In the genomic region with DNA sequence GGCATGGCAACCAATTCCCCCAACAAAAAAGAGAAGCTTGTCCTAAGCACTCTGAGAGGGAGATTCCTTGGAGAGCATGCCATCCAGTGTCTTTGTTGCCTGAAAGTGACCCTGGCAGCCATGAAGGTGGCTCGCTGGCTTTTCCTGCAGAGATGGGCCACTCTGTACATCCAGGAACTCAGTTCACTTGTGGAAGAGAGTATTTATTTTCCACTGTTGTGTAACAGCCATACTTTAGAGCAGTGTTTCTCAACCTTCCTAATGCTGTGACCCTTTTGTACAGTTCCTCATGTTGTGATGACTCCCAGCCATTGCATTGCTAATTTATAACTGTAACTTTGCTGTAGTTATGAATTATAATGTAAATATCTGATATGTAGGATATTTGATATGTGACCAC, we compare ENCODE assay signal across 34 mouse cellular contexts. TPM values are rescaled to one million over a fixed set of nuclear protein-coding genes. Genes with fewer than 3 reads are reported as not detected.
DNase-seq lines count a peak whose midpoint lies in the region; ATAC-seq and TF ChIP-seq lines count a peak whose summit lies in the region.
"Had no signal": no experiment of that assay in that cellular context is flagged by ENCODE, and none has a peak within 500 bp of the region (broad histone marks: within the 10 kb centered on the region; RNA-seq: fewer than 3 reads in every experiment).

No protein-coding gene starts in this region.

- H3K4me3 ChIP-seq in bone marrow macrophage, adult 2 months (ENCODE audit: insufficient read depth, low read length), result no peak overlapping the region
- peak overlapping the region; percentile 11; the same call in 1 of the 2 replicates for H3K4me3 ChIP-seq in small intestine, adult 2 months (ENCODE audit: low read depth, low read length)
- H3K4me3 ChIP-seq in forebrain, postnatal 0 days (ENCODE audit: low read depth, low read length), result no peak overlapping the region
- no peak overlapping the region for H3K4me3 ChIP-seq in forebrain, embryonic 10.5 days
- H3K4me3 ChIP-seq: embryonic facial prominence, embryonic 10.5 days; embryonic facial prominence, embryonic 13.5 days; erythroblast, embryonic 14.5 days; forebrain, embryonic 13.5 days; gastrocnemius, adult 2 months; heart, embryonic 12.5 days; heart, embryonic 15.5 days had no signal

- peaks cover 4% of the 10 kb centered on the region; the same call in 1 of the 2 replicates for H3K36me3 ChIP-seq in small intestine, adult 2 months (ENCODE audit: control insufficient read depth, insufficient read depth, low read length)
- no peaks in the 10 kb centered on the region for H3K36me3 ChIP-seq in forebrain, postnatal 0 days (ENCODE audit: insufficient read depth)
- H3K36me3 ChIP-seq in forebrain, embryonic 10.5 days (replicated peaks), result no peaks in the 10 kb centered on the region
- H3K36me3 ChIP-seq: embryonic facial prominence, embryonic 10.5 days; embryonic facial prominence, embryonic 13.5 days; heart, embryonic 12.5 days; heart, embryonic 15.5 days had no signal

- DNase-seq in lung, postnatal 36 days, result peak; percentile 10
- DNase-seq in lung, postnatal 4 days, result no peak
- DNase-seq in forebrain, postnatal 0 days, result no peak
- DNase-seq in urinary bladder, adult 2 months (ENCODE audit: low spot score), result no peak
- DNase-seq in forebrain, embryonic 10.5 days (ENCODE audit: extremely low spot score, low spot score), result no peak
- DNase-seq: adrenal gland, adult 8-10 months; adrenal gland, postnatal 25 days; cerebellum, adult 11 months; cerebellum, adult 2 months; cerebellum, adult 9-11 months; cerebellum, postnatal 25 days; gastrocnemius, adult 2 months; gastrocnemius, postnatal 14 days; heart, adult 18-20 months; heart, postnatal 10 days; heart, postnatal 36 days had no signal

- ATAC-seq in megakaryocyte progenitor cell, adult 5-6 weeks (replicated peaks; ENCODE audit: poor library complexity), result peak; percentile 71
- no peak for ATAC-seq in forebrain, postnatal 0 days
- ATAC-seq: activated CD4-positive, CD25-positive, alpha-beta regulatory T cell, adult 4 months; forebrain, embryonic 13.5 days; forebrain, embryonic 16.5 days; hindbrain, postnatal 0 days had no signal

- peaks cover 37% of the 10 kb centered on the region for H3K4me1 ChIP-seq in bone marrow macrophage, adult 2 months (ENCODE audit: control insufficient read depth, insufficient read depth, low read length)
- H3K4me1 ChIP-seq in small intestine, adult 2 months (ENCODE audit: control insufficient read depth, insufficient read depth, insufficient read length, low read length), result peaks cover 26% of the 10 kb centered on the region; the same call in 1 of the 2 replicates
- no peaks in the 10 kb centered on the region for H3K4me1 ChIP-seq in forebrain, postnatal 0 days (ENCODE audit: insufficient read depth)
- H3K4me1 ChIP-seq in forebrain, embryonic 10.5 days, result no peaks in the 10 kb centered on the region
- H3K4me1 ChIP-seq: embryonic facial prominence, embryonic 10.5 days; embryonic facial prominence, embryonic 13.5 days; forebrain, embryonic 13.5 days; heart, embryonic 12.5 days; heart, embryonic 15.5 days had no signal

- H3K9ac ChIP-seq in forebrain, postnatal 0 days, result no peak overlapping the region
- H3K9ac ChIP-seq: embryonic facial prominence, embryonic 13.5 days; forebrain, embryonic 13.5 days; heart, embryonic 12.5 days; heart, embryonic 15.5 days; hindbrain, embryonic 14.5 days had no signal

- peak overlapping the region; percentile 23; the same call in 1 of the 2 replicates for H3K27ac ChIP-seq in bone marrow macrophage, adult 2 months (ENCODE audit: insufficient read depth, low read depth, low read length)
- no peak overlapping the region for H3K27ac ChIP-seq in small intestine, adult 2 months (ENCODE audit: insufficient read depth, low read depth, low read length)
- no peak overlapping the region for H3K27ac ChIP-seq in forebrain, postnatal 0 days (ENCODE audit: low read depth, low read length)
- H3K27ac ChIP-seq in forebrain, embryonic 10.5 days, result no peak overlapping the region
- H3K27ac ChIP-seq: embryonic facial prominence, embryonic 10.5 days; embryonic facial prominence, embryonic 13.5 days; forebrain, embryonic 13.5 days; gastrocnemius, adult 2 months; heart, embryonic 15.5 days; hindbrain, embryonic 14.5 days; hindbrain, postnatal 0 days had no signal

- 90% methylated on average over 1 of the region's 1 CpGs for WGBS in small intestine, adult 2 months
- 56% methylated on average over 1 of the region's 1 CpGs for WGBS in forebrain, postnatal 0 days
- WGBS in forebrain, embryonic 10.5 days, result 83% methylated on average over 1 of the region's 1 CpGs

- TF ChIP-seq CTCF in bone marrow macrophage, adult 2 months (IDR thresholded peaks at IDR 0.05; ENCODE audit: low read depth, low read length), result no peak
- TF ChIP-seq CTCF in small intestine, adult 2 months (IDR thresholded peaks at IDR 0.05; ENCODE audit: extremely low read depth, insufficient read length, insufficient replicate concordance, low read depth, low read length), result no peak
- TF ChIP-seq CTCF in forebrain, postnatal 0 days (IDR thresholded peaks at IDR 0.05; ENCODE audit: low read depth), result no peak

- TF ChIP-seq POLR2A in bone marrow macrophage, adult 2 months (IDR thresholded peaks at IDR 0.05; ENCODE audit: borderline replicate concordance, low read depth, low read length), result no peak
- no peak for TF ChIP-seq POLR2A in small intestine, adult 2 months (IDR thresholded peaks at IDR 0.05; ENCODE audit: low read depth, low read length)

- H3K27me3 ChIP-seq in small intestine, adult 2 months (ENCODE audit: control insufficient read depth, insufficient read depth, low read length), result no peaks in the 10 kb centered on the region
- no peaks in the 10 kb centered on the region for H3K27me3 ChIP-seq in forebrain, postnatal 0 days (ENCODE audit: insufficient read depth, low read length)
- H3K27me3 ChIP-seq in forebrain, embryonic 10.5 days (ENCODE audit: poor library complexity, severe bottlenecking), result no peaks in the 10 kb centered on the region
- H3K27me3 ChIP-seq: embryonic facial prominence, embryonic 13.5 days; forebrain, embryonic 13.5 days; heart, embryonic 12.5 days; heart, embryonic 15.5 days had no signal

- no peak overlapping the region for H3K4me2 ChIP-seq in forebrain, postnatal 0 days (ENCODE audit: low read depth)
- H3K4me2 ChIP-seq: embryonic facial prominence, embryonic 13.5 days; forebrain, embryonic 13.5 days; heart, embryonic 12.5 days; heart, embryonic 15.5 days; hindbrain, embryonic 14.5 days had no signal

- H3K9me3 ChIP-seq in forebrain, postnatal 0 days (ENCODE audit: low read length), result no peaks in the 10 kb centered on the region
- H3K9me3 ChIP-seq in forebrain, embryonic 10.5 days, result no peaks in the 10 kb centered on the region
- H3K9me3 ChIP-seq: embryonic facial prominence, embryonic 10.5 days; embryonic facial prominence, embryonic 13.5 days; forebrain, embryonic 13.5 days; heart, embryonic 12.5 days; heart, embryonic 15.5 days had no signal

RNA-seq across cellular contexts. Expression of gene Ceacam18, which starts 2.6 kb away (rescaled TPM):
- not detected in 2 replicates for polyA plus RNA-seq in bone marrow macrophage, adult 2 months (2012; ENCODE audit: insufficient read depth, insufficient read length, missing spikeins)
- not detected in 2 replicates for total RNA-seq in megakaryocyte progenitor cell, adult 5-6 weeks (2015)
- total RNA-seq in megakaryocyte progenitor cell, adult 5-6 weeks (2017), result not detected in 2 replicates
- 42.7 and 57.8 TPM in 2 replicates for polyA plus RNA-seq in small intestine, adult 2 months (2012; rRNA removed)
- 0.15 TPM in 1 of 2 replicates, not detected in the other for total RNA-seq in forebrain, postnatal 0 days (2014; rRNA removed)
- polyA plus RNA-seq in forebrain, postnatal 0 days (2015; fragmentation: Nextera tagmentation; extraction: Ambion mirVana), result not detected in 2 replicates
- polyA plus RNA-seq in urinary bladder, adult 2 months (2012; rRNA removed), result not detected in 2 replicates
- not detected in 2 replicates for polyA plus RNA-seq in forebrain, embryonic 10.5 days (2016; fragmentation: Nextera tagmentation; extraction: Ambion mirVana)
- total RNA-seq: adrenal gland, postnatal 25 days; common myeloid progenitor, adult 5-6 weeks; ES-E14; gastrocnemius, adult 2 months; gastrocnemius, postnatal 14 days; gastrocnemius, postnatal 4 days; heart, adult 18-20 months; heart, postnatal 10 days; heart, postnatal 36 days; hindbrain, postnatal 0 days had no signal
- polyA plus RNA-seq: activated CD4-positive, CD25-positive, alpha-beta regulatory T cell, adult 4 months; embryonic facial prominence, embryonic 10.5 days; embryonic facial prominence, embryonic 13.5 days; erythroblast, embryonic 14.5 days; forebrain, embryonic 13.5 days; forebrain, embryonic 16.5 days; frontal cortex, adult 2 months; heart, embryonic 12.5 days; heart, embryonic 15.5 days; hindbrain, embryonic 11.5 days; hindbrain, embryonic 14.5 days had no signal

RNA-seq across cellular contexts. Expression of gene Siglece, which starts 22.8 kb away (rescaled TPM):
- polyA plus RNA-seq in bone marrow macrophage, adult 2 months (2012; ENCODE audit: insufficient read depth, insufficient read length, missing spikeins), result 41.5 and 47.6 TPM in 2 replicates
- 7.2 and 13.1 TPM in 2 replicates for total RNA-seq in megakaryocyte progenitor cell, adult 5-6 weeks (2015)
- total RNA-seq in megakaryocyte progenitor cell, adult 5-6 weeks (2017), result 7.2 and 8.9 TPM in 2 replicates
- 2.2 and 3.0 TPM in 2 replicates for polyA plus RNA-seq in small intestine, adult 2 months (2012; rRNA removed)
- total RNA-seq in forebrain, postnatal 0 days (2014; rRNA removed), result 1.2 TPM in 1 of 2 replicates, not detected in the other
- 0.31 and 0.64 TPM in 2 replicates for polyA plus RNA-seq in forebrain, postnatal 0 days (2015; fragmentation: Nextera tagmentation; extraction: Ambion mirVana)
- 1.4 and 2.3 TPM in 2 replicates for polyA plus RNA-seq in urinary bladder, adult 2 months (2012; rRNA removed)
- 0.21 and 0.22 TPM in 2 replicates for polyA plus RNA-seq in forebrain, embryonic 10.5 days (2016; fragmentation: Nextera tagmentation; extraction: Ambion mirVana)
- total RNA-seq: ES-E14; hindbrain, postnatal 0 days had no signal
- polyA plus RNA-seq: erythroblast, embryonic 14.5 days had no signal

RNA-seq across cellular contexts. Expression of gene Zfp819, which starts 30.1 kb away (rescaled TPM):
- not detected in 2 replicates for polyA plus RNA-seq in bone marrow macrophage, adult 2 months (2012; ENCODE audit: insufficient read depth, insufficient read length, missing spikeins)
- total RNA-seq in megakaryocyte progenitor cell, adult 5-6 weeks (2015), result 0.96 and 1.8 TPM in 2 replicates
- total RNA-seq in megakaryocyte progenitor cell, adult 5-6 weeks (2017), result 0.91 and 2.2 TPM in 2 replicates
- 0.05 TPM in 1 of 2 replicates, not detected in the other for polyA plus RNA-seq in small intestine, adult 2 months (2012; rRNA removed)
- 0.33 and 0.85 TPM in 2 replicates for total RNA-seq in forebrain, postnatal 0 days (2014; rRNA removed)
- 0.23 TPM in 2 replicates for polyA plus RNA-seq in forebrain, postnatal 0 days (2015; fragmentation: Nextera tagmentation; extraction: Ambion mirVana)
- 0.03 TPM in 1 of 2 replicates, not detected in the other for polyA plus RNA-seq in urinary bladder, adult 2 months (2012; rRNA removed)
- 1.5 and 2.3 TPM in 2 replicates for polyA plus RNA-seq in forebrain, embryonic 10.5 days (2016; fragmentation: Nextera tagmentation; extraction: Ambion mirVana)
- total RNA-seq: adrenal gland, adult 8-10 months; adrenal gland, postnatal 25 days; gastrocnemius, adult 2 months; gastrocnemius, postnatal 14 days; gastrocnemius, postnatal 4 days; heart, adult 18-20 months; heart, postnatal 10 days; heart, postnatal 36 days had no signal
- polyA plus RNA-seq: embryonic facial prominence, embryonic 13.5 days; heart, embryonic 12.5 days; heart, embryonic 15.5 days had no signal

RNA-seq across cellular contexts. Expression of gene Ctu1, which starts 34.7 kb away (rescaled TPM):
- 4.7 and 7.7 TPM in 2 replicates for polyA plus RNA-seq in bone marrow macrophage, adult 2 months (2012; ENCODE audit: insufficient read depth, insufficient read length, missing spikeins)
- 7.1 and 7.5 TPM in 2 replicates for total RNA-seq in megakaryocyte progenitor cell, adult 5-6 weeks (2015)
- total RNA-seq in megakaryocyte progenitor cell, adult 5-6 weeks (2017), result 5.4 and 6.1 TPM in 2 replicates
- polyA plus RNA-seq in small intestine, adult 2 months (2012; rRNA removed), result 7.6 and 9.7 TPM in 2 replicates
- total RNA-seq in forebrain, postnatal 0 days (2014; rRNA removed), result 36.9 and 40.3 TPM in 2 replicates
- 22.5 and 22.9 TPM in 2 replicates for polyA plus RNA-seq in forebrain, postnatal 0 days (2015; fragmentation: Nextera tagmentation; extraction: Ambion mirVana)
- 9.7 and 10.2 TPM in 2 replicates for polyA plus RNA-seq in urinary bladder, adult 2 months (2012; rRNA removed)
- 15.7 and 18.4 TPM in 2 replicates for polyA plus RNA-seq in forebrain, embryonic 10.5 days (2016; fragmentation: Nextera tagmentation; extraction: Ambion mirVana)

RNA-seq across cellular contexts. Expression of gene Klk14, which starts 53.1 kb away (rescaled TPM):
- not detected in 2 replicates for polyA plus RNA-seq in bone marrow macrophage, adult 2 months (2012; ENCODE audit: insufficient read depth, insufficient read length, missing spikeins)
- not detected in 2 replicates for total RNA-seq in megakaryocyte progenitor cell, adult 5-6 weeks (2015)
- total RNA-seq in megakaryocyte progenitor cell, adult 5-6 weeks (2017), result not detected in 2 replicates
- polyA plus RNA-seq in small intestine, adult 2 months (2012; rRNA removed), result 0.09 TPM in 1 of 2 replicates, not detected in the other
- total RNA-seq in forebrain, postnatal 0 days (2014; rRNA removed), result not detected in 2 replicates
- not detected in 2 replicates for polyA plus RNA-seq in forebrain, postnatal 0 days (2015; fragmentation: Nextera tagmentation; extraction: Ambion mirVana)
- 0.06 and 0.07 TPM in 2 replicates for polyA plus RNA-seq in urinary bladder, adult 2 months (2012; rRNA removed)
- polyA plus RNA-seq in forebrain, embryonic 10.5 days (2016; fragmentation: Nextera tagmentation; extraction: Ambion mirVana), result not detected in 2 replicates
- total RNA-seq: adrenal gland, adult 8-10 months; adrenal gland, postnatal 25 days; common myeloid progenitor, adult 5-6 weeks; gastrocnemius, adult 2 months; gastrocnemius, postnatal 14 days; gastrocnemius, postnatal 4 days; heart, postnatal 10 days; hindbrain, postnatal 0 days had no signal
- polyA plus RNA-seq: activated CD4-positive, CD25-positive, alpha-beta regulatory T cell, adult 4 months; cerebellum, adult 2 months; embryonic facial prominence, embryonic 10.5 days; embryonic facial prominence, embryonic 13.5 days; forebrain, embryonic 13.5 days; forebrain, embryonic 16.5 days; heart, embryonic 12.5 days; heart, embryonic 15.5 days; hindbrain, embryonic 11.5 days; hindbrain, embryonic 14.5 days; hindbrain, postnatal 0 days had no signal

Comparison
In these comparisons a context has a peak if more than half of its experiments do, and no peak if none do; other contexts are left out.
1. RNA of gene Ceacam18, which starts 2.6 kb away (polyA plus RNA-seq): 42.7 to 57.8 TPM in small intestine, adult 2 months; not detected in bone marrow macrophage, adult 2 months, not detected in forebrain, postnatal 0 days, not detected in urinary bladder, adult 2 months and not detected in forebrain, embryonic 10.5 days; every median in the first group is over 10 times any median in the second.
2. RNA of gene Siglece, which starts 22.8 kb away (polyA plus RNA-seq): 41.5 to 47.6 TPM in bone marrow macrophage, adult 2 months; 1.4 to 2.3 TPM in urinary bladder, adult 2 months, 2.2 to 3.0 TPM in small intestine, adult 2 months, 0.31 to 0.64 TPM in forebrain, postnatal 0 days and 0.21 to 0.22 TPM in forebrain, embryonic 10.5 days; every median in the first group is over 10 times any median in the second.